Mouse (Mus musculus) right cerebral cortex, postnatal 25 days (tissue): ENCODE results near the gene Cd3e.

Experiments used
- DNase-seq: peaks from one replicate; pipeline ENCODE4 v3.0.0; 2022

The Cd3e gene

GRCm38 (mm10) chr9:45014879-45015278, 5.5 kb upstream of the Cd3e start:
- DNase-seq: no peak

GRCm38 (mm10) chr9:45011291-45011690, 1.9 kb upstream of the Cd3e start:
- no peak for DNase-seq

- DNase-seq: no peak
Measured at GRCm38 (mm10) chr9:45010461-45010860, 1.0 kb upstream of the Cd3e start.

- no peak for DNase-seq
Measured at GRCm38 (mm10) chr9:45008342-45008741, 1.1 kb downstream of the Cd3e start.

GRCm38 (mm10) chr9:45007404-45007803, 2.0 kb downstream of the Cd3e start:
- DNase-seq: no peak

GRCm38 (mm10) chr9:45000249-45000648, 9.2 kb downstream of the Cd3e start:
- DNase-seq: no peak

- no peak for DNase-seq
Measured at GRCm38 (mm10) chr9:44999776-45000175, 9.7 kb downstream of the Cd3e start.

GRCm38 (mm10) chr9:44999171-44999570, 10.3 kb downstream of the Cd3e start:
- no peak for DNase-seq

- no peak for DNase-seq
Measured at GRCm38 (mm10) chr9:44998138-44998537, 11.3 kb downstream of the Cd3e start.

- DNase-seq: no peak
Measured at GRCm38 (mm10) chr9:44996590-44996989, 12.8 kb downstream of the Cd3e start.

- no peak for DNase-seq
Measured at GRCm38 (mm10) chr9:44994962-44995361, 14.5 kb downstream of the Cd3e start.

GRCm38 (mm10) chr9:44993268-44993667, 16.2 kb downstream of the Cd3e start:
- DNase-seq: no peak

- DNase-seq: no peak
Measured at GRCm38 (mm10) chr9:44992271-44992670, 17.2 kb downstream of the Cd3e start.

GRCm38 (mm10) chr9:44991821-44992220, 17.6 kb downstream of the Cd3e start:
- no peak for DNase-seq

- DNase-seq: no peak
Measured at GRCm38 (mm10) chr9:44986976-44987375, 22.5 kb downstream of the Cd3e start.

- no peak for DNase-seq
Measured at GRCm38 (mm10) chr9:44986242-44986781, 23.1 kb downstream of the Cd3e start.

- no peak for DNase-seq
Measured at GRCm38 (mm10) chr9:44985721-44986161, 23.7 kb downstream of the Cd3e start.

- DNase-seq: no peak
Measured at GRCm38 (mm10) chr9:44983001-44983400, 26.4 kb downstream of the Cd3e start.

- DNase-seq: no peak
Measured at GRCm38 (mm10) chr9:44982531-44982930, 26.9 kb downstream of the Cd3e start.

GRCm38 (mm10) chr9:44982081-44982480, 27.3 kb downstream of the Cd3e start:
- no peak for DNase-seq

- DNase-seq: no peak
Measured at GRCm38 (mm10) chr9:44981676-44982075, 27.8 kb downstream of the Cd3e start, which contains the start of gene Cd3d. Gene Cd3d (plus strand): TSS chr9:44981786.

GRCm38 (mm10) chr9:44981104-44981503, 28.3 kb downstream of the Cd3e start:
- DNase-seq: no peak

- no peak for DNase-seq
Measured at GRCm38 (mm10) chr9:44980242-44980641, 29.2 kb downstream of the Cd3e start, which contains the start of gene Cd3g. Gene Cd3g (minus strand): TSS chr9:44980431.

- DNase-seq: no peak
Measured at GRCm38 (mm10) chr9:44979806-44980205, 29.6 kb downstream of the Cd3e start.

GRCm38 (mm10) chr9:44977813-44978212, 31.6 kb downstream of the Cd3e start:
- DNase-seq: no peak
